Mouse (Mus musculus) spleen, adult 2 months (tissue): ENCODE measurements around the gene Adamts13.

Experiments
- CTCF ChIP-seq: fragments of 200-500 bp; IDR thresholded peaks from 2 replicates; pipeline ENCODE4 v1.5.1; 2011; ENCODE audit warnings: mild to moderate bottlenecking, inconsistent platforms; ENCODE audit not compliant: insufficient read depth, insufficient read length, insufficient replicate concordance; ENCODE audit errors: extremely low read depth
- POLR2A ChIP-seq: fragments of 200-500 bp; IDR thresholded peaks from 2 replicates; pipeline ENCODE4 v1.6.1; 2011; ENCODE audit warnings: low read depth, low read length, inconsistent platforms

GRCm38 (mm10) chr2:26952866-26953265 is 20.4 kb upstream of the Adamts13 start:
- no peak for TF ChIP-seq POLR2A
- no peak for TF ChIP-seq CTCF
